In genomic region chr12:21226316-21226715, GRCm38 (mm10) we compare ENCODE assay signal across 15 mouse cellular contexts. TPM values are rescaled to one million over a fixed set of nuclear protein-coding genes. Genes with fewer than 3 reads are reported as not detected.
DNase-seq lines count a peak whose midpoint lies in the region; ATAC-seq and TF ChIP-seq lines count a peak whose summit lies in the region.
"Had no signal": no experiment of that assay in that cellular context is flagged by ENCODE, and none has a peak within 500 bp of the region (broad histone marks: within the 10 kb centered on the region; RNA-seq: fewer than 3 reads in every experiment).

No protein-coding gene starts in this region.

- TF ChIP-seq POLR2A in liver, adult 2 months (IDR thresholded peaks at IDR 0.05; ENCODE audit: extremely low read depth, insufficient read depth, low read length), result no peak

- H3K79me2 ChIP-seq in liver, adult 2 months (ENCODE audit: control insufficient read depth, insufficient read depth, low read length), result no peaks in the 10 kb centered on the region

- no peak for ATAC-seq in liver, embryonic 12.5 days
- peak; percentile 91 for ATAC-seq in monocyte, adult 5-6 weeks (replicated peaks; ENCODE audit: insufficient number of reproducible peaks, low FRiP score, low TSS enrichment, poor library complexity, severe bottlenecking)
- no peak for ATAC-seq in cerebellum, adult (ENCODE audit: insufficient number of reproducible peaks, low FRiP score, low TSS enrichment)

- H3K27ac ChIP-seq in liver, adult 2 months (replicated peaks; ENCODE audit: insufficient read depth, low read depth, low read length), result no peak overlapping the region
- no peak overlapping the region for H3K27ac ChIP-seq in liver, embryonic 12.5 days
- H3K27ac ChIP-seq: hindbrain, embryonic 12.5 days; limb, embryonic 12.5 days had no signal

- H3K4me2 ChIP-seq in liver, embryonic 12.5 days, result no peak overlapping the region
- H3K4me2 ChIP-seq: hindbrain, embryonic 12.5 days; intestine, embryonic 15.5 days; limb, embryonic 12.5 days; neural tube, embryonic 13.5 days had no signal

- peak; percentile 84 for DNase-seq in heart, adult 11 months
- no peak for DNase-seq in heart, adult 18-20 months
- DNase-seq in liver, adult 2 months (ENCODE audit: extremely low read depth, low read depth, low spot score), result peak; percentile 3
- DNase-seq in 416B (ENCODE audit: low read depth), result peak; percentile 57
- DNase-seq: B cell, adult 2 months; thymus, postnatal 25 days had no signal

- peaks cover under 1% of the 10 kb centered on the region; the same call in 1 of the 2 replicates for H3K36me3 ChIP-seq in liver, adult 2 months (ENCODE audit: control insufficient read depth, insufficient read depth, low read length)
- peaks cover 1% of the 10 kb centered on the region; the same call in 1 of the 2 replicates for H3K36me3 ChIP-seq in liver, embryonic 12.5 days
- H3K36me3 ChIP-seq: intestine, embryonic 15.5 days had no signal

- TF ChIP-seq CTCF in liver, adult 2 months (IDR thresholded peaks at IDR 0.05; ENCODE audit: low read depth, low read length), result no peak

- no peak overlapping the region for H3K9ac ChIP-seq in liver, adult 2 months (ENCODE audit: low read depth, low read length)
- H3K9ac ChIP-seq in liver, embryonic 12.5 days, result no peak overlapping the region
- H3K9ac ChIP-seq: hindbrain, embryonic 12.5 days; intestine, embryonic 15.5 days; limb, embryonic 12.5 days; liver, postnatal 0 days; neural tube, embryonic 13.5 days had no signal

- 89% methylated on average over 9 of the region's 9 CpGs for WGBS in liver, adult 2 months
- WGBS in liver, embryonic 12.5 days (ENCODE audit: insufficient replicate concordance), result 74% methylated on average over 9 of the region's 9 CpGs

- peaks cover 14% of the 10 kb centered on the region for H3K4me1 ChIP-seq in liver, adult 2 months (ENCODE audit: control insufficient read depth, insufficient read depth, low read length)
- peaks cover 54% of the 10 kb centered on the region for H3K4me1 ChIP-seq in liver, embryonic 12.5 days

- H3K27me3 ChIP-seq in liver, adult 2 months (ENCODE audit: control insufficient read depth, insufficient read depth, low read length), result no peaks in the 10 kb centered on the region
- no peaks in the 10 kb centered on the region for H3K27me3 ChIP-seq in liver, embryonic 12.5 days (replicated peaks)
- H3K27me3 ChIP-seq: hindbrain, embryonic 12.5 days; intestine, embryonic 15.5 days; limb, embryonic 12.5 days; neural tube, embryonic 13.5 days; Patski had no signal

- H3K9me3 ChIP-seq in liver, embryonic 12.5 days (replicated peaks), result no peaks in the 10 kb centered on the region
- H3K9me3 ChIP-seq: hindbrain, embryonic 12.5 days; intestine, embryonic 15.5 days; limb, embryonic 12.5 days; neural tube, embryonic 13.5 days had no signal

- no peak overlapping the region for H3K4me3 ChIP-seq in liver, adult 2 months (ENCODE audit: insufficient read depth, low read depth, low read length)
- H3K4me3 ChIP-seq in liver, embryonic 12.5 days, result no peak overlapping the region
- H3K4me3 ChIP-seq: hindbrain, embryonic 12.5 days; intestine, embryonic 15.5 days; limb, embryonic 12.5 days; neural tube, embryonic 13.5 days had no signal

RNA-seq across cellular contexts. Expression of gene Cpsf3, which starts 58.9 kb away (rescaled TPM):
- 10 to 100 TPM; 34.6 to 38.5 TPM for total RNA-seq in heart, adult 18-20 months (2021)
- total RNA-seq in liver, adult 2 months (2014; rRNA removed), result 28.7 and 34.1 TPM in 2 replicates
- polyA plus RNA-seq in liver, adult 2 months (2012; rRNA removed), result 14.7 and 16.1 TPM in 2 replicates
- 68.3 and 72.6 TPM in 2 replicates for polyA plus RNA-seq in liver, embryonic 12.5 days (2016; fragmentation: Nextera tagmentation; extraction: Ambion mirVana)
- total RNA-seq in monocyte, adult 5-6 weeks (2017), result 90.5 to 117 TPM (median 105 TPM) in 3 replicates

RNA-seq across cellular contexts. Expression of gene Itgb1bp1, which starts 59.8 kb away (rescaled TPM):
- total RNA-seq in heart, adult 18-20 months (2021), result 10 to 100 TPM; 43.3 to 44.6 TPM
- 17.3 and 26.4 TPM in 2 replicates for total RNA-seq in liver, adult 2 months (2014; rRNA removed)
- 7.0 and 8.3 TPM in 2 replicates for polyA plus RNA-seq in liver, adult 2 months (2012; rRNA removed)
- polyA plus RNA-seq in liver, embryonic 12.5 days (2016; fragmentation: Nextera tagmentation; extraction: Ambion mirVana), result 27.9 and 30.3 TPM in 2 replicates
- total RNA-seq in monocyte, adult 5-6 weeks (2017), result 25.2 to 56.4 TPM (median 39.1 TPM) in 3 replicates

Comparison
In these comparisons a context has a peak if more than half of its experiments do, and no peak if none do; other contexts are left out.
1. DNase-seq: peak in heart, adult 11 months (single experiment), liver, adult 2 months (single experiment) and 416B (single experiment); none in heart, adult 18-20 months (0 of 2).